Mouse (Mus musculus): ENCODE measurements around the gene Tomm6.
"Not testable (repeated sequence)": the region's sequence is repeated elsewhere in the genome, so short reads cannot be mapped to it uniquely, and the experiment has no call there.

Tomm6 gene

DNA sequence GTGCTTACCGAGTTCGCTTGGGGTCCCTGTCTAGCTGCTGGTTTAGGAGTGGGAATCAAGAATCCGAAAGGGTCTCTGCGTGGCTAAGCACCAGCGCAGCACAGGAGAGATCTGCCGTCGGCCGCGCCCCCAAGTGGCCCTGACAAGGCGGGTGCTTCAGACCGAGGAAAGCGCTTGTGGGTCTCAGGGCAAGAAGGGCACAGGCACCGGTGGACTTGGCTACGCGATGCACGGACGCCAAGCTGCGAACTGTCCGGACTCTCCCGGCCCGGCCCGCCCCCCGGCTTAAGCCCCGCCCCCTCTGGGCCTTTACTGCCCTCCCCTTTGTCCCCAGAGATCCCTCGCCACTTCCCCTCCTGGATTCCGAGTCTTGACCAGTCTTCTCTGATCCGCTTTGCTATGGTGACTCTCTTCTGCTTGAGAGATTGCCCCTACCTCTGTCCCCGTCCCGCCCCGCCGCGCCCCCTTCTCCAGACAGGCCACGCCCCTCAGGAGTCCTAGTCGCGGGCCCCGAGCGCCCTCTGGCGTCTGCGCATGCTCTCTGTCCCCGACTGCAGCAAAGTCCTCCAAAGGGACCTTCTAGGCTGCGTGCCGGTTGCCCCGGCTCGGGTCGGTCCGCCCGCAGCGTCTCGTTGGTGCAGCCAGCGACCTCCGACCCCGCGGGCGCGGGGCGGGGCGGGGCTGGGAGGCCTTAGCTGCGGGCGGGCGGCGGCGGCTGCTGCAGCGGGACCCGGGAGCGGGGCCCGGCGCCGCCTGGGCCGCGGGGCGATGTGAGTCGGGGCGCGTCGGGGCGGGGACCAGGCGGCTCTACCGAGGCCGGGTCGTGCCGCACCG lies 6.5 kb upstream of the Tomm6 start, which contains the start of gene Prickle4:
Gene Prickle4 (minus strand): TSS at position 234 of the 834 bp plus-strand sequence.
- DNase-seq: peak; percentile 98

DNA sequence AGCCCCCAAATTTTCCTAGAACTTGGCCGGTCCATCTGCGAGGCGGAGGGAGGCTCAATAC lies 6.1 kb upstream of the Tomm6 start, which contains the start of gene Gm21981:
Gene Gm21981 (minus strand): TSS at position 14 of the 61 bp plus-strand sequence.
- no peak for DNase-seq

DNA sequence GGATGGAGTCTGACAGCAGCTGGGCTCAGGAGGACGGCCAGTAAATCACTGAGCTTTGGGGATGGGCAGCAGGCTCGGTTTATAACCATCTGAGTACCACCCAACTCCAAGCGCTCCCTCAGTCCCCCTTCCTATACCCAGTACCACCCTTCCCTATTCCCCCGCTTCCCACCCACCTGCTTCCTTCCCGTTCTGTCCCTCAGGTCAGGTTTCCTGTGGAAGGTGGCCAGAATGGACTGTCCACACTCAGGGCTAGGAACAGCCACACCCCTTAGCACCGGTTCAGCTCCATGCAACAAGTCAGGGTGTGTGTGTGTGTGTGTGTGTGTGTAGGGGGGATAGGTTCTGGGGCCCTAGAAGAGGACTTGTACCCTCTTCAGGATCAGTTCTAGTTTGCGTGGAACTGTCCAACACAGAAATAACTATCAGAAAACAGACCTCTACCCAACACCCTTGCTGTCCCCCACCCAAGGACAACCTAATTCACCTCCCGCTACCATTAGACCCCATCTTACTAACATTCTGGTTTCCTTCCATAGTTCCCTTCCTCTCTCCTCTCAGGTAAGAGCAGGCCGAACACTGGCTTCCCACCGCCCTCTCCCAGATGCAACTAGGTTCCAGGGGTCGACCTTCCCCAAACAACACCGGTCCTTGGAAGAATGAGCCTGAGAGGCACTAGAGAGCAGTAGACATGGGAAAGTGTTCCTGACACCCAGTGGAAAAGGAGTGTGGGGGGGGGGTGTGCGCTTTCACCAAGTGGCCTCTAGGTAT lies 5.7 kb upstream of the Tomm6 start:
- DNase-seq: peak in 1 of 2 experiments; percentile 34

DNA sequence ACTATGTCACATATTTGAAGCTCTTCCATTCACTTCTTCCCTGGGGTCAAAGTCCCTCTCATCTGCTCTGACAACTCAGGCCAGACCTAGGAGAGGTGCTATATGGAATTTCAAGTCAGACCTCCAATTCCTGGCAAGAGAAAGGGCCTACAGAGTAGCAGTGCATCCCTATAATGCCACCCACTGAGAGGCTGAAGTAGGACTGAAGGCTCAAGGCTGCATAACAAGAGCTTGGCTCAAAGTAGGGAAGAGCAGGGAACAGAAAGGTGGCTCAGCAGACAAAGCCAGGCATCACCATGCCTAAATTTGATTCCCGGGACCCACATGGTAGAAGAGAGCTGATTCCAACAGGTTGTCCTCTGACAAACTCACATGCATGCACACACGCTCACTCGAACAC lies 3.5 kb upstream of the Tomm6 start:
- no peak for DNase-seq

DNA sequence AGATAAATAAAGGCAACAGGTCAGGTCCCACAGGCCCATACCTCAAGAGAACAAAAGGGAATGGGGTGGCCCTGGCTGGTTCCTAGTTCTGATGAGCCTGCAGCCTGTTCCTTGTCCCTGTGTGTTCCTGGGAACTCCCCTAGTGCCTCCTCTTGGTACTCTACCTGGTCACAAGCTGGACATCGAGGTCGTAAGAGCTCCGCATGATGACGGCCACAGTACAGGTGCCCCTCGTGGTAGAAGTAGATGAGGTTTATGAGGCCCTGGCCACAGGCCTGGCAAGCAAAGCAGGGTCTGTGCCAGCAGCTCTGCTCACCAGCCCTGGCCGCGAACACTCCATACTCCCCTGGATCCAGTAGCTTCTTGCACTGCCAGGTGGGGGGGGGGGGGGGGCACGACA lies 1.7 kb upstream of the Tomm6 start:
- DNase-seq: no peak

DNA sequence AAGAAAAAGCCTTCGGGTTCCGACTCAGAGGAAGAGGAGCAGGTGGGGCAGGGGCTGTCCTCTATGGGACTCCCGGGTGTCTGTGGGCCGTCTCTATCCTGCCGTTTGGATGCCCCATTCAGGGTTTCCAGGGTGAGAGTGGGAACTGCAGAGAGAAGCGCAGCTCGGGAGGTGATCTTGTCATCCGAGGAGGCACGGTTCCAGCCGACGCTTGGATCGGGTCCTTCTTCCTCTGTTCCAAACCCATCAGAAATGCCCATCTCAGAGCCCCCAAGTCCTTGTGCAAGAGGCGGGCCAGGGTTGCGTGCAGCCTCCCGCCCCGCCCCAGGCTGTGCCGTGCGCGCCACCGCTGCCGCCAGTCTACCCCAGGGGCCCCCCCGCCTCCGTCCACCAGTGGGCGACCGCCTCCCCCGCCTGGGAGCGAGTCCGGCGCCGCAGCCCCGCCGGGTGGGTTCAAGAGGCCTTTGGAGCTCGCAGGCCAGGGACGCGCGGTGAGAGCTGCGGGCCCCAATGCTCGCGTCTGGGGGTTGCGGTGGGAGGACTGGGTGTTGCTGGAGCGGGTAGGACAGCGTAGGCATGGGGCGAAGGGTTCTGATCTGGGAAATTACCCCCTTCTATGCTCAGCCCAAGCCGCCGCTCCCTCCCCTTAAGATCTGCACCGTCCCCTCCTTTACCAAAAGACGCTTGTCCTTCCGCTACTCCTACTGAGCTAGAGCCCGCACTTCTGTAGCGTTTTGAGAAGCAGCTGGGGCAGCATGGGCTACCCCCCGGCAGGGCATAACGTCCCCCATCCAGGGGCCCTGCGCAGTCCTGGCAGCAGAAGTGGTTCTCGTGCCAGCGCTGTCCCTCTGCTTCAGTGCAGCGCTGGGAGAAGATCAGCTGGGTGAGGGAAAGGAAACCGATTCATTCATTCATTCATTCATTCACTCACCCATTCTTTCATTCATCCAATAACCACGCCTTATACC lies 706 bp upstream of the Tomm6 start, which contains the start of gene Frs3:
Gene Frs3 (plus strand): TSS at position 423 of the 968 bp plus-strand sequence.
- peak; percentile 83 to 88 for DNase-seq

DNA sequence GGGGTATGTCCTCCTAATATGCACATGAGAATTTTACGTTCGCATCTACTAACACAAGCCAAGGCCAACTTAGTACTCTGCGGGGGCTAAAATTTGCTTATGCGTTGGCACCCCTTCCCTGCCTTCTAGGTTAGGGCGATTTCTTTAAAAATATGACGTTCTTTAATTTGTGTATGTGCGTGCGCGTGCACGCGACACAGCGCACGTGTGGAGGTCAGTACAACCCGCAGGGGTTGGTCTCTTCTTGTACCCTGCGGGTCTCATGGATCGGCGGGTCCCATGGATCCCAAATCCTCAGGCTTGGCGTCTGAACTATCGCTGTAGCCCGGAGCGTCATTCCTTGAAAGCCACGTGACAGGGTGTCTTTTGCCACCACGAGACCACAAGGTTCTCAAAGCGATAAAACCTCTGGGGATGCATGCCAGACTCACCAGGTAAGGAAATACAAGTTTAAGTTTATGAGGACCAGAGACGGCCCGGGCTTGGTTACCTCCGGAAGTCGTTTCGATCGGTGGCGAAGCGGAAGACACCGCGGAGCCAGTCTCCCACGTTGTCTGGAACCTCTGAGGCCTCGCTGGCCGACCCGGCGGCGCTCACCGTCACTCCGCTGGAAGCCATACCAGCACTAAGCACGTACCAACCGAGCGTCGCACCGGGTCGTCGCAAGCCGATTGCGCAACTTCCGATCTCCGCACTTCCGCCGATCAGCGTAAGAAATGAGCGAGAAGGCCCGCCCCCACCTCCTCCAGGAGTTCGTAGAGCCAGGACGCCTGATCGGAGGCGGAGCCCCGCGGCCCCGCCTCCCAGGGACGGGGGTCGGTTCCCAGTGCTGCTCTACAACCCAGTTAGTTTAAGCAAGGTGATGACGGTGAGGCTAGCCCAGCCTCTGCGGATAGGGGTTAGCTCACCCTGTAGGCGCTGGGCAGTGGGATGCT lies 510 bp downstream of the Tomm6 start:
- peak; percentile 96 to 97 for DNase-seq

DNA sequence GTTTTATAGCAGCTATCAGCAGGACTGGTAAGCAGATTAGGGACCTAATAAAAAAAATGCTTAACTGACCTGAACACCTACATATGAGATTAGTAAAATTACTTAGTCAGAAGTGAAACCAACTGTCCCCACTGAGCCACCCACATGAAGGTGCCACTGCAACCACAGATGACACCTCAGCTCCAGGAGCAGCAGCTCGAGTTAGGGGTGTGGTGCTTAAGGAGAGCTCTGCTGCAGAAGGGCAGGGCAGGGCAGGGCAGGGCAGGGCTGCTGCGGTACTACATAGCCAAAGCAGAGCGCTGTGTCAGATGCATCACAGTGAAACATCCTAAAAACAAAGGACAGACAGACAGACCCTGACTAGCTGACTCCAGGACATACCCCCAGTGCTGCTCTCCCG lies 5.3 kb downstream of the Tomm6 start:
- no peak for DNase-seq

DNA sequence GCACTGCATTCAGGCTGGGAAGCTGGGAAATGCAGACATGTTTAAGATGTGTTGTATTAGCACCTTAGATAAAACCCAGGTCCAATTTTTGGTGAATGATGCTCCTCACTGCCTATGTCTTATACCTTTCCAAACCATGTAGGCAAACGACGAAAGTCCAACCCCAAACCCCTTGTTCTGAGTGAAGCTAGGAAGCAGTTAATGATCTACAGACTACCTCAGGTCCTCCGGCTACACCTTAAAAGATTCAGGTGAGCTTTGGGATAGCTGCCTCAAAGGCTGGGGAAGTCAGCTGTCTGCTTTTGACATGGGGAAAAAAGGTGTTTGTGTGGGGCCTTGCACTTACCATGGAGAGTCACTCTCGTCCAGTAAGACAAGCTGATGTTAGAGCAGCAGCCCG lies 9.5 kb downstream of the Tomm6 start:
- no peak for DNase-seq

DNA sequence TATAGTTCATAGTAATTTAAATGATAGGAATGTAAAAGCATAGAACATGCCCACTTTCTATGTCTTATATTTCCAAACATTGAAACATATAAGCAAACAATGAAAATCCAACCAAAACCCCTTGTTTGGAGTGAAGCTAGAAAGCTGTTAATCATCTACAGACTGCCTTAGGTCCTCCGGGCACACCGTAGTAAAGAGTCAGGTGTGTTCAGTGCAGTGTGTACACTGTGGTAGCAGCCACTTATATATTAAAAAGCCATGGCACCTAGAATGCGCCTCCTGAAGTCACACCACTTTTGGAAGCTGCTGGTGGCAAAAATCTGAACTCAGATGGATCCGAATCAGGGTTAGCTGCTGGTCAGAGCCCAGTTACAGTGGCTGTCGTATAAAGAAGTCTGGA lies 9.9 kb downstream of the Tomm6 start:
- DNase-seq: no peak

DNA sequence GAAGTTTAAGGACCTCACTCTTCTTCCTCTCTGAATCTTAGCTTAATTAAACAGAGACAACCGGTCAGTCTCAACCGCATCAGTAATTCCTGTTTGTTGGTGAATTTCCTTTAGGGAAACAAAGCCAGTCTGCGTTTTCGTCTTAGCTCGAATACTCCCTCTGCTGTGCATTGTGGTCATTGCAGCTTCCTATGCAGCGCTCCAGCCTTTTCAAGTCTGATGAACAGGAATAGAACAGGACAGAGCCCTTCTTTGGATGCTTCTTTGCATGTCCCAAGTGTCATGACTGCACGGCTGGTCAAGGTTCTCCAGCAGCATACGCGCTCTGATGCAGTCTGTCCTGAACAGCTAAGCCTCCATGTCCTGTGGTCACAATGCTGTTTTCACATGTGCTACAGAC lies 11.6 kb downstream of the Tomm6 start:
- peak; percentile 56 to 82 for DNase-seq

DNA sequence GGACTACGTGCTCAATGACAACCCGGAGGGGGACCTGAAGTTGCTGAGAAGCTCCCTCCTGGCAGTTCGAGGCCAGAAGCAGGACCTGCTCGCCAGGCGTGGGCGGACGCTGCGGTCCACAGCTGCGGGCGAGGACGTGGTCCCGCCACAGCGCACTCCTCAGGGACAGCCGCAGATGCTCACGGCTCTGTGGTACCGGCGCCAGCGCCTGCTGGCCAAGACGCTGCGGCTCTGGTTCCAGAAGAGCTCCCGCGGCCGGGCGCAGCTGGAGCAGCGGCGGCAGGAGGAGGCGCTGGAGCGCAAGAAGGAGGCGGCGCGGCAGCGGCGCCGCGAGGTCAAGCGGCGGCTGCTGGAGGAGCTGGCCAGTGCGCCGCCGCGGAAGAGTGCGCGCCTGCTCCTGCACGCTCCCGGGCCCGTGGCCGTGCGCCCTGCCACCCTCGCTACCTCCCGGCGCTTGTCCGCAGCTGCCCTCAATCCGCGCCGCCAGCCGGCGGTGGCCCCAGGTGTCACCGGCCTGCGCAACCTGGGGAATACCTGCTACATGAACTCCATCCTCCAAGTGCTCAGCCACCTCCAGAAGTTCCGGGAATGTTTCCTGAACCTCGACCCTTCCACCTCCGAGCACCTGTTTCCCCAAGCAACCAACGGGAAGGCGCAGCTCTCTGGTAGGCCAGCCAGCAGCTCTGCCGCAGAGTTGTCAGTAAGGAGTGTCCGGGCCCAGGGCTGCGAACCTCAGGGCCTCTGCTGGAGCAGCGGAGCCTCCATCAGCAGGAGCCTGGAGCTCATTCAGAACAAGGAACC lies 15.7 kb downstream of the Tomm6 start:
- DNase-seq: peak; percentile 79 to 92

DNA sequence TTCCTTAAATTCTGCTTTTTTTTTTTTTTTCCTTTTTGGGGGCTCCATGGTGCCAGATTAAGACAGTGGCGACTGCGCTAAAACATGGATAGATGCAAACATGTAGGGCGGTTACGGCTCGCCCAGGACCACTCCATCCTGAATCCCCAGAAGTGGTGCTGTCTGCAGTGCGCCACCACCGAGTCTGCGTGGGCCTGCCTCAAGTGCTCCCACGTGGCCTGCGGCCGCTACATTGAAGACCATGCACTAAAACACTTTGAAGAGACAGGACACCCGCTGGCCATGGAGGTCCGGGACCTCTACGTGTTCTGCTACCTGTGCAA lies 16.2 kb downstream of the Tomm6 start:
- no peak for DNase-seq

DNA sequence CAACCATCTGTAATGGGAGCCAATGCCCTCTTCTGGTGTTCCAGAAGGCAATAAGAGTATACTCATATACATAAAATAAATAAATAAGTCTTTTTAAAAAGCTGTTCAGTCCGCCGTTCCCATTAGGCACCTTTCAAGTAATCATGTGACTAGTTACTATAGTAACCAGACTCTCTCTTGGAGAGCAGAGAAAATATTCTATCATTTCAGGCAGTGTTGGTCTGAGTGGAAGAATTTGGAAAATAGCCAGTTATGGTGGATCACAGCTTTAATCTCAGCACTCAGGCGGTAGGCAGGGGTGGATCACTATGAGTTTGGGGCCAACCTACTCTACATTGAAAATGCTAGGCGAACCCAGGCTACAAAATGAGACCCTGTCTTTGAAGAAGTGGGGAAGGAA lies 19.0 kb downstream of the Tomm6 start:
- DNase-seq: no peak

DNA sequence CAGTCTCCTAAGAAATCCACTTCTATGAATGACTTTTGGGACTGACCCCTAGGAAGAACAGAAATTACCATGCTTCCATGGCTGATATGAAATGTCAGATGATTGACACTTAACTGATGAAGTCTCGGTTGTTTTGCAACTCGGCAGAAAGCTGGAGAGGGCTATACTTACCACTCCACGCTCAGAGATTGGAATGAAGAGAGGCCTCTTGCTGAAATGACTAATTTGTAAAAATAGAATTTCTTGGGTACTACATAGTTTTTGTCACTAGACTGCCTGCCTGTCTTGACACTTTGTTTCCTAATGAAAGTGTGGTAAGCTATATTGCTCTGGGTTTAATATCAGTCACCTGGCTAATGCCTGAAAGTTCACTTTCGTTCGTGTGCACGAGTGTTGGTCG lies 23.7 kb downstream of the Tomm6 start:
- no peak for DNase-seq

DNA sequence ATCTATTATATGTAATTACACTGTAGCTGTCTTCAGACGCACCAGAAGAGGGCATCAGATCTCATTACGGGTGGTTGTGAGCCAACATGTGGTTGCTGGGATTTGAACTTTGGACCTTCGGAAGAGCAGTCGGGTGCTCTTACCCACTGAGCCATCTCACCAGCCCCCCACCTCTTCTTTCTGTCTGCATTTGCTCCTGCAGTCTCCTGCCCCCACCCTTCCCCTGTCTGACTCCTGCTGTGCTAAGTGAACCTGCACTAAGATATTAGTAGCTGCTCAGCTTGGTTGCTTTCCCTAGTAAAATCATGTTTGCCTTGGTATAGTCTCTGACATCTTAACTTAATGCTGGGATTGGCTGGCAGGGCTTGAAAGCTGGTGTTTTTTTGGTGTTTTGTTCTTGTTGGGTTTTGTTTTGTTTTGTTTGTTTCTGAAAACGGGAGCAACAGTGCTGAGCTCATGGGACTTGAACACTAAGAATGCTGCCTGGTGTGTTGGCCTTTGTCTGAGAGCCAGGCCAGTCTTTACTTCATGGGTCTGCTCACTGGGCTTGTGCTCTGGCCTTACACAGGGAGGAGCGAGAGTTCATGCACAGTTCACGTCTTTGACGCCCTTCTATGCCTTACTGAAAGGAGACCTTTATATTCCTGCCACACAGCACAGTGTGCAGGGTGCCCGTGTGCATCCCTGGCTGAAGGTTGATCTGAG lies 25.0 kb downstream of the Tomm6 start:
- no peak for DNase-seq

DNA sequence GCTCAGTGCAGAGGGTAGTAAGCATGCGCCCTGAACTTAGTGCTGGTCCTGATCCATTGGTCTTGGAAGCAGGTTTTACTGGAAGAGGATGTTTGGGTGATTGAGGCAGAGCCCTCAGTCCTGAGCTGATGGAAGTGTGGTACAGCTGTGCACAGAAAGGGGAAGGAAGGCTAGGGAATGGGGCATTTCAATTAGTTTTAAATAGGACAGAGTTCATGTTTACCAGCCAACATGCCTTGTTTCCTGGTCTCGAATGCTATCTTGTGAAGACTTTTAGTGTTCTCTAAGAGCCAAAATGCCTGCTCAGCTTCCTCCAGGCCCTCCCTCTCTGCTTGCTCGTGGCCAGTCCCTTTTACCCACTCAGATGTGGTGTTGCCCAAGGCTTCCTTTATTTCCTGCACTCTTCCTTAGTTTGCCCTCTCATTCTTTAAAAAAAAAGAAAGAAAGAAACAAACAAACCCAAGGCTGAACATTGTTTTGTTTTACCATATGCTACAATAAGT lies 29.4 kb downstream of the Tomm6 start:
- DNase-seq: no peak

DNA sequence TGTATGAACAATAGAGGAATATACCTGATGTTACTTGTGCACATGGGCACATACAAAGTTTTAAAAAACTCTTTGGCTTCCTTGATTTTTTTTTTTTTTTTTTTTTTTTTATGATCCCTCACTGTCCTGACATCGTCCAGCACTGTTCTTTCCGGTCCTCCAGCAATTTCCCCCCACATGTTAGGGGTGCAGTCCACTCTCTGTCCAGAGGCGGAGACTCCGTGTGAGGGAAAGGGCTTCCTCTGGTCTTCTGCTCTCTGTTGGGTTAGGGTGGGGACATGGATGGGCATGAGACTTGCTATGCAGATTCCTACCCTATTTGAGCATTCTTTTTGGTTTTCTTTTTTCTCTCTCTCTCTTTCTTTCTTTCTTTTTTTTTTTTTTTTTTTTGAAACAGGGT lies 30.3 kb downstream of the Tomm6 start:
- DNase-seq: no peak

DNA sequence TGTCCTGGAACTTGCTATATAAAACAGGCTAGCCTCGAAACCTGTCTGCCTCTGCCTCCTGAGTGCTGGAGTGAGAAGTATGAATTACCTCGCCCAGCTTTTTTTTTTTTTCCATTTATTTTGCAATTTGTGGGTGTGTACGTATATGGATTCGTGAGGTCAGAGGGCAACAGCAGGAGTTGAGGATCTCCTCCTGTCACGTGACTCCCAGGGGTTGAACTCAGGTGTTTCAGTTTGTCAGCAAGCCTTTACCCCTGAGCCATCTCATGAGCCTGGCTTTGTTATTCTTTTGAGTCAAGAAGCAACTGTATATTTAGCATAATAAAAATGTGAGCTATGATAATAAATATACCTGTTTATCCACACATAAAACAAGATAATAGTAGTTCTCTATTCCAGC lies 32.5 kb downstream of the Tomm6 start:
- no peak for DNase-seq

DNA sequence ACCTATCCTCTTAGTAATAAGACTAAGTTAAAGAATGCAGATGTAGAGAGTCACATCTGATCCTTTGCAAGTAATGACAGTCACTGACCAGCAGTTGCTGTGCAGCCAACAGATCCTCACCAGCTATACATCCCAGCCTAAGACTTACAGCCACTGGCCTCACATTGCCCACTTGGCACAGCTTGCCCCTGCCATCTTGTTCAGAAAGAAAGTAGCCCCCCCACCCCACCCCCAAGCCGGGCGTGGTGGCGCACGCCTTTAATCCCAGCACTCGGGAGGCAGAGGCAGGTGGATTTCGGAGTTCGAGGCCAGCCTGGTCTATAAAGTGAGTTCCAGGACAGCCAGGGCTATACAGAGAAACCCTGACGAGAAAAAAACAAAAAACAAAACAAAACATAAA lies 33.8 kb downstream of the Tomm6 start:
- DNase-seq: not testable (repeated sequence)

DNA sequence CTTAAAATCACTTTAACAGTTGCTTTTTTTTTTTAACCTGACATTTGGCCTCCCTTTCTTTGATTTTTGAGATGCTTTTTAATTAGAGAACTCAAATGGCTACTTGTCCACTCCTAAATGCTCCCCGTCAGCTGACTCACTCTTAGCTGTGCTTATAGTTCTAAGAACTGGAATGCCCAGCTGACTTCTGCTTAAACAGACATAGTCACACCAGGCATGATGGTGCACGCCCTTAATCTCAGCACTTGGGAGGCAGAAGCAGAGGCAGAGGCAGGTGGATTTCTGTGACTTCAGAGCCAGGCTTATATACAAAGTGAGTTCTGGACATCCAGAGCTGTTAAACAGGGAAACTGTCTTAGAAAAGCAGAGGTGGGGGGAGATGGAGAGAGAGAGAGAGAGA lies 36.2 kb downstream of the Tomm6 start:
- no peak for DNase-seq

Measured in lung, postnatal 4 days (tissue).